Mouse (Mus musculus): Measurements from ENCODE around the gene Fam162a. TPM values are rescaled to one million over a fixed set of nuclear protein-coding genes. Genes with fewer than 3 reads are reported as not detected.

Fam162a gene
- total and polyA plus RNA-seq, 3 experiments, result 120 to 129 TPM; not detected in 1

- Histone ChIP-seq H3K27me3 (ENCODE audit: control insufficient read depth in 1 of 2, insufficient read depth in 2 of 2, low read length in 2 of 2) (no peaks in the 10 kb centered on the region), H3K4me1 (ENCODE audit: control insufficient read depth in 1 of 2, insufficient read depth in 2 of 2, low read length in 2 of 2) (peaks cover 8 to 11% of the 10 kb centered on the region in 2 experiments; a peak in 3 of 4 replicates), H3K79me2 (ENCODE audit: control insufficient read depth, insufficient read depth, low read length, poor library complexity) (no peaks in the 10 kb centered on the region), H3K9ac (ENCODE audit: control insufficient read depth, low read depth, low read length, poor library complexity, severe bottlenecking) (no peak overlapping the region), H3K36me3 (ENCODE audit: control insufficient read depth in 1 of 2, insufficient read depth in 2 of 2, low read length in 2 of 2) (peaks cover 0 to 10% of the 10 kb centered on the region in 2 experiments; a peak in 3 of 4 replicates), H3K9me3 (replicated peaks; ENCODE audit: insufficient read depth, low read length) (no peaks in the 10 kb centered on the region), H3K4me3 (ENCODE audit: control insufficient read depth in 1 of 2, insufficient read depth in 1 of 2, low read depth in 2 of 2, low read length in 2 of 2) (no peak overlapping the region), H3K27ac (ENCODE audit: control insufficient read depth, low read depth, low read length) (peak overlapping the region; percentile 60)
- TF ChIP-seq TCF12 (IDR thresholded peaks at IDR 0.05; ENCODE audit: low read depth, low read length) (peak; percentile 56; the same call in 1 of the 2 replicates), CHD1 (IDR thresholded peaks at IDR 0.05; ENCODE audit: low read depth, low read length) (no peak), MAFK (IDR thresholded peaks at IDR 0.05; ENCODE audit: borderline replicate concordance, low read depth, low read length) (no peak), ETS1 (IDR thresholded peaks at IDR 0.05; ENCODE audit: low read depth, low read length) (0 out of 2 replicates have a peak, but pooled peaks have one; percentile 3), EP300 (IDR thresholded peaks at IDR 0.05; ENCODE audit: low read depth in 1 of 2, low read length in 2 of 2) (peak; percentile 1 to 39; a peak in 1 of 4 replicates), GATA1 (IDR thresholded peaks at IDR 0.05; ENCODE audit: low read depth, low read length) (peak; percentile 70), JUND (IDR thresholded peaks at IDR 0.05; ENCODE audit: low read depth, low read length) (no peak)
- no peak for DNase-seq (ENCODE audit: low read depth, low spot score)
These were observed 13.4 kb downstream of the Fam162a start for GRCm38 (mm10) chr16:36057933-36058475.

GRCm38 (mm10) chr16:36056416-36056815 is 15.0 kb downstream of the Fam162a start:
- Histone ChIP-seq H3K27me3 (ENCODE audit: control insufficient read depth in 1 of 2, insufficient read depth in 2 of 2, low read length in 2 of 2) (no peaks in the 10 kb centered on the region), H3K27ac (ENCODE audit: control insufficient read depth, low read depth, low read length) (no peak overlapping the region), H3K36me3 (ENCODE audit: control insufficient read depth in 1 of 2, insufficient read depth in 2 of 2, low read length in 2 of 2) (peaks cover 0 to 10% of the 10 kb centered on the region in 2 experiments; a peak in 3 of 4 replicates), H3K4me3 (ENCODE audit: control insufficient read depth in 1 of 2, insufficient read depth in 1 of 2, low read depth in 2 of 2, low read length in 2 of 2) (no peak overlapping the region), H3K9me3 (replicated peaks; ENCODE audit: insufficient read depth, low read length) (no peaks in the 10 kb centered on the region), H3K4me1 (ENCODE audit: control insufficient read depth in 1 of 2, insufficient read depth in 2 of 2, low read length in 2 of 2) (peaks cover 8 to 11% of the 10 kb centered on the region in 2 experiments; a peak in 3 of 4 replicates), H3K79me2 (ENCODE audit: control insufficient read depth, insufficient read depth, low read length, poor library complexity) (no peaks in the 10 kb centered on the region), H3K9ac (ENCODE audit: control insufficient read depth, low read depth, low read length, poor library complexity, severe bottlenecking) (no peak overlapping the region)
- TF ChIP-seq EP300 (IDR thresholded peaks at IDR 0.05; ENCODE audit: low read depth in 1 of 2, low read length in 2 of 2), result no peak
- no peak for TF ChIP-seq GATA1 (IDR thresholded peaks at IDR 0.05; ENCODE audit: low read depth, low read length)
- no peak for TF ChIP-seq TAL1 (IDR thresholded peaks at IDR 0.05; ENCODE audit: low read length)
- TF ChIP-seq NELFE (IDR thresholded peaks at IDR 0.05; ENCODE audit: low read depth, low read length), result no peak
- TF ChIP-seq MAZ (IDR thresholded peaks at IDR 0.05; ENCODE audit: low read depth, low read length), result no peak
- TF ChIP-seq CTCF (IDR thresholded peaks at IDR 0.05 in 2 of 3, conservative IDR thresholded peaks at IDR 0.05 in 1 of 3; ENCODE audit: control insufficient read depth in 1 of 3, insufficient read depth in 1 of 3, low read depth in 2 of 3, low read length in 3 of 3, poor library complexity in 1 of 3, severe bottlenecking in 1 of 3), result no peak
- no peak for TF ChIP-seq E2F4 (IDR thresholded peaks at IDR 0.05; ENCODE audit: borderline replicate concordance, low read depth, low read length)
- TF ChIP-seq TBP (IDR thresholded peaks at IDR 0.05; ENCODE audit: low read depth, low read length), result no peak
- TF ChIP-seq MXI1 (IDR thresholded peaks at IDR 0.05; ENCODE audit: low read depth, low read length), result no peak
- TF ChIP-seq POLR2AphosphoS5 (IDR thresholded peaks at IDR 0.05; ENCODE audit: borderline replicate concordance, low read depth, low read length), result no peak
- no peak for TF ChIP-seq KAT2A (conservative IDR thresholded peaks at IDR 0.05; ENCODE audit: low read depth, low read length)
- TF ChIP-seq POLR2A (IDR thresholded peaks at IDR 0.05; ENCODE audit: control insufficient read depth in 1 of 2, insufficient read depth in 1 of 2, low read depth in 1 of 2, low read length in 2 of 2, poor library complexity in 1 of 2), result no peak
- no peak for TF ChIP-seq HCFC1 (IDR thresholded peaks at IDR 0.05; ENCODE audit: low read depth, low read length)
- no peak for TF ChIP-seq ZC3H11A (IDR thresholded peaks at IDR 0.05; ENCODE audit: low read depth, low read length)
- TF ChIP-seq POLR2AphosphoS2 (IDR thresholded peaks at IDR 0.05; ENCODE audit: low read length), result no peak
- no peak for TF ChIP-seq NRF1 (IDR thresholded peaks at IDR 0.05; ENCODE audit: insufficient read depth, low read depth, low read length, poor library complexity, severe bottlenecking)
- no peak for TF ChIP-seq CHD2 (IDR thresholded peaks at IDR 0.05; ENCODE audit: low read length)
- no peak for TF ChIP-seq GABPA (IDR thresholded peaks at IDR 0.05; ENCODE audit: low read depth, low read length)
- no peak for TF ChIP-seq RAD21 (IDR thresholded peaks at IDR 0.05; ENCODE audit: low read depth, low read length)
- no peak for DNase-seq (ENCODE audit: low read depth, low spot score)
